Mouse (Mus musculus) intestine, embryonic 16.5 days (tissue): Measurements from ENCODE around the gene Dok3. TPM values are rescaled to one million over a fixed set of nuclear protein-coding genes. Genes with fewer than 3 reads are reported as not detected.
A peak's percentile ranks its signal among the peaks of the same experiment; 100 is the strongest.

ENCODE experiments used
- ATAC-seq: fragments of 200-750 bp; cut with Nextera tagmentation; 2 replicates; pipeline ENCODE4 v1.8.0; 2017; ENCODE audit warnings: moderate TSS enrichment, moderate library complexity
- H3K27ac ChIP-seq: fragments of 300-500 bp; sonication (generic); 2 replicates; pipeline ENCODE4 v1.5.1; 2014; ENCODE audit warnings: mild to moderate bottlenecking, low read length
- H3K27me3 ChIP-seq: fragments of 300-500 bp; sonication (generic); replicated peaks from 2 replicates; pipeline ENCODE4 v1.6.1; 2014; ENCODE audit warnings: low read length, control low read depth, mixed read lengths; ENCODE audit not compliant: control insufficient read depth, insufficient read depth
- H3K36me3 ChIP-seq: fragments of 300-500 bp; sonication (generic); 2 replicates; pipeline ENCODE4 v1.6.1; 2014; ENCODE audit warnings: low read length, control low read depth; ENCODE audit not compliant: control insufficient read depth, insufficient read depth
- H3K4me1 ChIP-seq: fragments of 300-500 bp; sonication (generic); 2 replicates; pipeline ENCODE4 v1.6.1; 2014; ENCODE audit warnings: low read length, control low read depth, mixed read lengths; ENCODE audit not compliant: control insufficient read depth, insufficient read depth
- H3K4me2 ChIP-seq: fragments of 300-500 bp; sonication (generic); 2 replicates; pipeline ENCODE4 v1.6.1; 2014; ENCODE audit warnings: low read depth, low read length, control low read depth
- H3K4me3 ChIP-seq: fragments of 300-500 bp; sonication (generic); 2 replicates; pipeline ENCODE4 v1.5.1; 2014; ENCODE audit warnings: mild to moderate bottlenecking, low read length
- H3K9ac ChIP-seq: fragments of 300-500 bp; sonication (generic); 2 replicates; pipeline ENCODE4 v1.6.1; 2014; ENCODE audit warnings: low read depth, low read length
- H3K9me3 ChIP-seq: fragments of 300-500 bp; sonication (generic); 2 replicates; pipeline ENCODE4 v1.6.1; 2016; ENCODE audit warnings: low read length, control low read depth; ENCODE audit not compliant: control insufficient read depth
- WGBS: fragments of 180-500 bp; shearing (Covaris S2); extraction: QIAGEN DNeasy Blood & Tissue Kit; methylation state at CpG from one replicate; pipeline ENCODE4 v1.1.7; 2014; 5-methylcytosine and 5-hydroxymethylcytosine counted together
- polyA plus RNA-seq: library from polyadenylated mRNA; unstranded; fragments of >200 nt; fragmentation: Nextera tagmentation; extraction: Ambion mirVana; gene quantifications from 2 replicates; pipeline ENCODE4 v1.2.1, GENCODE M21; 2015

Gene Dok3
- polyA plus RNA-seq, 1 experiment from 2014 or later, result 2.7 TPM

- Histone ChIP-seq H3K27ac (no peak overlapping the region; the same call in 1 of the 2 replicates), H3K4me3 (no peak overlapping the region), H3K4me1 (no peaks in the 10 kb centered on the region), H3K9ac (no peak overlapping the region), H3K27me3 (no peaks in the 10 kb centered on the region), H3K4me2 (no peak overlapping the region), H3K9me3 (no peaks in the 10 kb centered on the region), H3K36me3 (peaks cover 12% of the 10 kb centered on the region)
- no peak for ATAC-seq
- 78% methylated on average over 16 of the region's 16 CpGs for WGBS
Measured at GRCm38 (mm10) chr13:55525733-55526553, 3.2 kb downstream of the Dok3 start.

- Histone ChIP-seq H3K4me2 (no peak overlapping the region), H3K9me3 (no peaks in the 10 kb centered on the region), H3K27me3 (no peaks in the 10 kb centered on the region), H3K36me3 (no peaks in the 10 kb centered on the region), H3K9ac (no peak overlapping the region), H3K27ac (no peak overlapping the region), H3K4me1 (no peaks in the 10 kb centered on the region), H3K4me3 (no peak overlapping the region)
- WGBS, result 90% methylated on average over 23 of the region's 23 CpGs
- no peak for ATAC-seq
Measured at GRCm38 (mm10) chr13:55523951-55524600, 5.0 kb downstream of the Dok3 start.

GRCm38 (mm10) chr13:55523278-55523677, 5.8 kb downstream of the Dok3 start:
- H3K4me3 ChIP-seq, result no peak overlapping the region
- H3K4me2 ChIP-seq, result no peak overlapping the region
- H3K9me3 ChIP-seq, result no peaks in the 10 kb centered on the region
- no peak overlapping the region for H3K27ac ChIP-seq
- WGBS, result 59% methylated on average over 17 of the region's 17 CpGs
- no peak overlapping the region for H3K9ac ChIP-seq
- no peak for ATAC-seq
- H3K36me3 ChIP-seq, result no peaks in the 10 kb centered on the region
- no peaks in the 10 kb centered on the region for H3K4me1 ChIP-seq
- H3K27me3 ChIP-seq, result no peaks in the 10 kb centered on the region

GRCm38 (mm10) chr13:55522730-55523129, 6.4 kb downstream of the Dok3 start:
- no peak overlapping the region for H3K9ac ChIP-seq
- WGBS, result 65% methylated on average over 8 of the region's 8 CpGs
- no peak overlapping the region for H3K4me2 ChIP-seq
- H3K36me3 ChIP-seq, result no peaks in the 10 kb centered on the region
- no peaks in the 10 kb centered on the region for H3K4me1 ChIP-seq
- no peak for ATAC-seq
- H3K9me3 ChIP-seq, result no peaks in the 10 kb centered on the region
- no peak overlapping the region for H3K4me3 ChIP-seq
- no peaks in the 10 kb centered on the region for H3K27me3 ChIP-seq
- H3K27ac ChIP-seq, result no peak overlapping the region

GRCm38 (mm10) chr13:55519606-55520005, 9.5 kb downstream of the Dok3 start:
- no peaks in the 10 kb centered on the region for H3K36me3 ChIP-seq
- H3K4me3 ChIP-seq, result no peak overlapping the region
- WGBS, result 74% methylated on average over 4 of the region's 4 CpGs
- no peaks in the 10 kb centered on the region for H3K27me3 ChIP-seq
- H3K9me3 ChIP-seq, result no peaks in the 10 kb centered on the region
- no peak for ATAC-seq
- no peak overlapping the region for H3K9ac ChIP-seq
- H3K4me2 ChIP-seq, result no peak overlapping the region
- no peak overlapping the region for H3K27ac ChIP-seq
- no peaks in the 10 kb centered on the region for H3K4me1 ChIP-seq

- Histone ChIP-seq H3K9ac (no peak overlapping the region), H3K4me1 (peaks cover 7% of the 10 kb centered on the region), H3K9me3 (no peaks in the 10 kb centered on the region), H3K36me3 (no peaks in the 10 kb centered on the region), H3K27ac (no peak overlapping the region), H3K27me3 (no peaks in the 10 kb centered on the region), H3K4me3 (no peak overlapping the region), H3K4me2 (no peak overlapping the region)
- no peak for ATAC-seq
- 3% methylated on average over 5 of the region's 5 CpGs for WGBS
Measured at GRCm38 (mm10) chr13:55516955-55517354, 12.1 kb downstream of the Dok3 start.

- H3K4me3 ChIP-seq, result peak overlapping the region; percentile 93; the same call in 1 of the 2 replicates
- H3K9ac ChIP-seq, result no peak overlapping the region
- WGBS, result 37% methylated on average over 9 of the region's 9 CpGs
- no peaks in the 10 kb centered on the region for H3K27me3 ChIP-seq
- peak overlapping the region; percentile 87; the same call in 1 of the 2 replicates for H3K4me2 ChIP-seq
- peaks cover 29% of the 10 kb centered on the region for H3K4me1 ChIP-seq
- peaks cover 3% of the 10 kb centered on the region; the same call in 1 of the 2 replicates for H3K36me3 ChIP-seq
- ATAC-seq, result no peak
- H3K27ac ChIP-seq, result no peak overlapping the region
- H3K9me3 ChIP-seq, result no peaks in the 10 kb centered on the region
Measured at GRCm38 (mm10) chr13:55513828-55514227, 15.3 kb downstream of the Dok3 start.

- no peaks in the 10 kb centered on the region for H3K9me3 ChIP-seq
- peaks cover 5% of the 10 kb centered on the region; the same call in 1 of the 2 replicates for H3K36me3 ChIP-seq
- H3K4me1 ChIP-seq, result peaks cover 30% of the 10 kb centered on the region
- peak within 1 kb of the TSS; percentile 90 for H3K9ac ChIP-seq
- peak within 1 kb of the TSS; percentile 93 for H3K4me3 ChIP-seq
- H3K27ac ChIP-seq, result peak within 1 kb of the TSS; percentile 88
- under 1% methylated on average over 55 of the region's 55 CpGs for WGBS
- H3K27me3 ChIP-seq, result no peaks in the 10 kb centered on the region
- H3K4me2 ChIP-seq, result peak within 1 kb of the TSS; percentile 87
- ATAC-seq, result peak; percentile 59
Measured at GRCm38 (mm10) chr13:55513111-55513748, 15.9 kb downstream of the Dok3 start, which contains the start of gene Pdlim7. Gene Pdlim7 (minus strand): TSS chr13:55513676.

- 3% methylated on average over 25 of the region's 25 CpGs for WGBS
- Histone ChIP-seq H3K27me3 (no peaks in the 10 kb centered on the region), H3K9me3 (no peaks in the 10 kb centered on the region), H3K27ac (peak overlapping the region; percentile 88), H3K4me3 (peak overlapping the region; percentile 93), H3K36me3 (peaks cover 10% of the 10 kb centered on the region), H3K9ac (peak overlapping the region; percentile 90), H3K4me2 (peak overlapping the region; percentile 87), H3K4me1 (peaks cover 30% of the 10 kb centered on the region)
- ATAC-seq, result peak; percentile 56
Measured at GRCm38 (mm10) chr13:55512379-55513031, 16.6 kb downstream of the Dok3 start.
